Mouse (Mus musculus): ENCODE measurements around the gene Nrap. TPM values are rescaled to one million over a fixed set of nuclear protein-coding genes. Genes with fewer than 3 reads are reported as not detected.

Nrap gene
- polyA plus RNA-seq, 1 experiment from 2014 or later = 0.16 TPM

DNA sequence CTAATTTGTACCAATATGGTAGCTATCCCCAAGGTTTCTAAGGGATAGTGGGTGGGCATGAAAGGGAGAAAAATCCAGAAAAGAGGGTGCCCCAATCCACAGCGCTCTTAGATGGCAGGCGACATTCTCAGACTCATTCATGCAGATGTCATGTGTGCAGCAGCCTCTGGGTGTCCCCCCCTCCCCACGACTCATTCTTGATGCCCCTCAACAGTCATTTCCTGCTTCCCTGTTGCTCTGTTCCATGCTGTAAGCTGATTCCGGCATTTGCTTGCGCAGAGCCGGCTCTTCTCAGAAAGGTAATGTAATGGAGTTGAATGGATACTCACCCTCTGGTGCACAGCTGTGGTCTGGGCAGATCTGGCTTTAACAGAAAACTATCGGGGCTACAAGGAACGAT lies 40.5 kb upstream of the Nrap start:
- DNase-seq (no peak), ATAC-seq (no peak)
- no peak overlapping the region for H3K27ac ChIP-seq (ENCODE audit: low read depth)
- no peaks in the 10 kb centered on the region for H3K4me1 ChIP-seq (ENCODE audit: insufficient read depth)
- TF ChIP-seq CTCF (IDR thresholded peaks at IDR 0.05; ENCODE audit: low read depth) (peak; percentile 34), EP300 (IDR thresholded peaks at IDR 0.05; ENCODE audit: low read depth) (no peak)
- no peak overlapping the region for H3K4me2 ChIP-seq (ENCODE audit: low read depth, low read length)
- peaks cover 16% of the 10 kb centered on the region for H3K36me3 ChIP-seq (replicated peaks; ENCODE audit: insufficient read depth, low read length)
- H3K9me3 ChIP-seq (ENCODE audit: low read length) = no peaks in the 10 kb centered on the region
- WGBS (ENCODE audit: insufficient replicate concordance) = 82% methylated on average over 8 of the region's 8 CpGs
- H3K4me3 ChIP-seq (ENCODE audit: low read depth, low read length) = no peak overlapping the region
- H3K9ac ChIP-seq (replicated peaks) = no peak overlapping the region
- no peaks in the 10 kb centered on the region for H3K27me3 ChIP-seq (ENCODE audit: insufficient read depth, low read length)

DNA sequence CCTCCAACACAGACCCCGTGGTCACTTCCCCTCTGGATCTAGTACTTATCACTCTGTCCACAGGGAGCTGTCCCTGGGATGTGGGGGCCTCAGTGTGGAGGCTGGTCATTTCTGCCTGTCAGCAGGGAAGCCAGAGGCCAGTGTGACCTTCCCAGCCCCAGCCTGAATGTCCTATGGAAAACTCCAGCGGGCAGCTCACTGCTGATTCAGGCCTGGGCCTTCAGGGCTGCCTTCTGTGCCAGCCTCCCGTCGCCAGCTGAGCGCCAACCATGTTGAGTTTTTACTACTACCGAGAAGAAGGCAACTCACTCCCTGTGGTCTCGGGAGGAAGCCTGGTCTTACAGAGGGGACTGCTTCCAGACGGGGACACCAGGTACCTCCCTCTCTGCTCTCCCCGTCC lies 35.7 kb upstream of the Nrap start:
- Histone ChIP-seq H3K4me2 (ENCODE audit: low read depth, low read length) (no peak overlapping the region), H3K36me3 (replicated peaks; ENCODE audit: insufficient read depth, low read length) (peaks cover 9% of the 10 kb centered on the region; the same call in 1 of the 2 replicates), H3K4me3 (ENCODE audit: low read depth, low read length) (no peak overlapping the region), H3K9me3 (ENCODE audit: low read length) (no peaks in the 10 kb centered on the region), H3K27me3 (ENCODE audit: insufficient read depth, low read length) (no peaks in the 10 kb centered on the region), H3K9ac (replicated peaks) (no peak overlapping the region), H3K4me1 (ENCODE audit: insufficient read depth) (no peaks in the 10 kb centered on the region), H3K27ac (ENCODE audit: low read depth) (no peak overlapping the region)
- DNase-seq (no peak), ATAC-seq (no peak)
- 73% methylated on average over 9 of the region's 9 CpGs for WGBS (ENCODE audit: insufficient replicate concordance)
- TF ChIP-seq EP300 (IDR thresholded peaks at IDR 0.05; ENCODE audit: low read depth) = no peak
- no peak for TF ChIP-seq CTCF (IDR thresholded peaks at IDR 0.05; ENCODE audit: low read depth)

GRCm38 (mm10) chr19:56424606-56425395 lies 35.0 kb upstream of the Nrap start:
- Histone ChIP-seq H3K27me3 (ENCODE audit: insufficient read depth, low read length) (no peaks in the 10 kb centered on the region), H3K4me2 (ENCODE audit: low read depth, low read length) (no peak overlapping the region), H3K4me3 (ENCODE audit: low read depth, low read length) (no peak overlapping the region), H3K9ac (replicated peaks) (no peak overlapping the region), H3K9me3 (ENCODE audit: low read length) (no peaks in the 10 kb centered on the region), H3K27ac (ENCODE audit: low read depth) (no peak overlapping the region), H3K4me1 (ENCODE audit: insufficient read depth) (no peaks in the 10 kb centered on the region), H3K36me3 (replicated peaks; ENCODE audit: insufficient read depth, low read length) (peaks cover 9% of the 10 kb centered on the region; the same call in 1 of the 2 replicates)
- TF ChIP-seq EP300 (IDR thresholded peaks at IDR 0.05; ENCODE audit: low read depth) (no peak), CTCF (IDR thresholded peaks at IDR 0.05; ENCODE audit: low read depth) (no peak)
- ATAC-seq = no peak
- 79% methylated on average over 17 of the region's 17 CpGs for WGBS (ENCODE audit: insufficient replicate concordance)
- DNase-seq = no peak

GRCm38 (mm10) chr19:56423370-56423769 lies 33.5 kb upstream of the Nrap start:
- Histone ChIP-seq H3K27me3 (ENCODE audit: insufficient read depth, low read length) (no peaks in the 10 kb centered on the region), H3K9me3 (ENCODE audit: low read length) (no peaks in the 10 kb centered on the region), H3K36me3 (replicated peaks; ENCODE audit: insufficient read depth, low read length) (peaks cover 9% of the 10 kb centered on the region; the same call in 1 of the 2 replicates), H3K9ac (replicated peaks) (no peak overlapping the region), H3K27ac (ENCODE audit: low read depth) (no peak overlapping the region), H3K4me3 (ENCODE audit: low read depth, low read length) (no peak overlapping the region), H3K4me1 (ENCODE audit: insufficient read depth) (no peaks in the 10 kb centered on the region), H3K4me2 (ENCODE audit: low read depth, low read length) (no peak overlapping the region)
- DNase-seq = no peak
- ATAC-seq = no peak
- 83% methylated on average over 12 of the region's 12 CpGs for WGBS (ENCODE audit: insufficient replicate concordance)
- TF ChIP-seq EP300 (IDR thresholded peaks at IDR 0.05; ENCODE audit: low read depth) (no peak), CTCF (IDR thresholded peaks at IDR 0.05; ENCODE audit: low read depth) (no peak)

DNA sequence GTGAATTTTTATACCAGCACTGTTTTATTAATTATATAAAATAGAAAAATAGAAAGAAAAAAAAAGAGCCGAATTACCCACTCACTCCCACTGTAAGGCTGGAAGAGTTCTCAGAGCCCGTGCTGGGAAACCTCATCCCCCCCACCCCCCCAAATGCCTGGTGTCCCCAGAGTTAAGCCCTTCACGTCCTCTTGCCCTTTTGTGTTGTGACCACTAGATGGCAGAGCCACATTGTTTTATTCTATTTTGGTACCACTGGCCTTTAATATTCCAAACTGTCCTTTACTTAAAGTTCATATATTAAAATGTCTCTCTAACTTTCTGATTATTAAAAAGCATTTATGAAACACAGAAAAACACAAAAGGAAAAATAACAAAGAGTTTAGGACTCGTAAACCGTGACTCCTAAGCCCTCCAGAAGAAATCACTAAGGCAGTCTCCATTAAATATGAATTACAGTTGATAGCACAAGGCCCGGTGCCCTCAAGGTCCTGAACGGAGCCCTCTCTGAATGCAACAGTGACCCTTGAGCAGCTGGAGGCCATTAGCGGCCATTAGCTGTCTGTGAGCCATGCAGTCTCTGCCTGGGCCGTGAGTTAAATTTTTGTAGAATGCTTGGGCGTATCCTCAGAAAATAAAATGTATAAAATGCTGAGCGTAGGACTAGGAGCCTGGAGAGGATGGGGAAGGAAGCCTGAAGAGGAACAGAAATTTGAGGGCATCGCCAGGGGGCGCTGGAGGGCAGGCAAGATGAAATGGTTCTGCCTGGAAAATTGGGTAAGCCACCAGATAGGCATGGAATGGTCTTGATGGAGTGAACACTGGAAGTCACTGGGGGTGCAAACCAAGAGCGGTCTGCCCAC lies 32.9 kb upstream of the Nrap start:
- Histone ChIP-seq H3K27me3 (ENCODE audit: insufficient read depth, low read length) (no peaks in the 10 kb centered on the region), H3K4me3 (ENCODE audit: low read depth, low read length) (no peak overlapping the region), H3K4me1 (ENCODE audit: insufficient read depth) (no peaks in the 10 kb centered on the region), H3K27ac (ENCODE audit: low read depth) (no peak overlapping the region), H3K4me2 (ENCODE audit: low read depth, low read length) (no peak overlapping the region), H3K9ac (replicated peaks) (no peak overlapping the region), H3K9me3 (ENCODE audit: low read length) (no peaks in the 10 kb centered on the region), H3K36me3 (replicated peaks; ENCODE audit: insufficient read depth, low read length) (peaks cover 9% of the 10 kb centered on the region; the same call in 1 of the 2 replicates)
- ATAC-seq (no peak), DNase-seq (peak; percentile 85)
- WGBS (ENCODE audit: insufficient replicate concordance) = 46% methylated on average over 14 of the region's 14 CpGs
- TF ChIP-seq CTCF (IDR thresholded peaks at IDR 0.05; ENCODE audit: low read depth) (peak; percentile 85), EP300 (IDR thresholded peaks at IDR 0.05; ENCODE audit: low read depth) (no peak)

DNA sequence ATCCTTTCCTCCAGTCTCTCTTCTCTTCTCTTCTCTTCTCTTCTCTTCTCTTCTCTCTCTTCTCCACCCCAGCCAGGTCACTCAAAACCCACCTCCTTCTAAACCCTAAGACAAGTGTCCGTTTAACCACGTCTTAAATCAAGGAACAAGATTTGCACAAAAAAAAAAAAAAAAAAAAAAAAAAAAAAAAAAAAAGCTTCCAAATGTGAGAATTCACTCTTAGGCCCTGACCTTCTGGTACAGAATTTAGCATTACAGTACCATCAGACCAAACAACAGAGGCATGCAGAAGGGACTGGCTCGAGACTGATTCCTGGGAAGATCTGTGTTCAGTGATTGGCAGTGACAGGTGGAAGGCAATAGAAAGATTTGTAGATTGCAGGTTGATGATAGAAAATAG lies 30.5 kb upstream of the Nrap start:
- 89% methylated on average over 3 of the region's 3 CpGs for WGBS (ENCODE audit: insufficient replicate concordance)
- Histone ChIP-seq H3K27ac (ENCODE audit: low read depth) (no peak overlapping the region), H3K4me1 (ENCODE audit: insufficient read depth) (no peaks in the 10 kb centered on the region), H3K9ac (replicated peaks) (no peak overlapping the region), H3K27me3 (ENCODE audit: insufficient read depth, low read length) (no peaks in the 10 kb centered on the region), H3K4me3 (ENCODE audit: low read depth, low read length) (no peak overlapping the region), H3K9me3 (ENCODE audit: low read length) (no peaks in the 10 kb centered on the region), H3K4me2 (ENCODE audit: low read depth, low read length) (no peak overlapping the region), H3K36me3 (replicated peaks; ENCODE audit: insufficient read depth, low read length) (peaks cover 9% of the 10 kb centered on the region; the same call in 1 of the 2 replicates)
- no peak for DNase-seq
- ATAC-seq = no peak
- TF ChIP-seq EP300 (IDR thresholded peaks at IDR 0.05; ENCODE audit: low read depth) (no peak), CTCF (IDR thresholded peaks at IDR 0.05; ENCODE audit: low read depth) (no peak)
